Mouse (Mus musculus) urinary bladder, postnatal 36 days (tissue): ENCODE data around the gene Fosl1.
A peak's percentile ranks its signal among the peaks of the same experiment; 100 is the strongest.

Experiments used
- DNase-seq, 2 experiments: peaks; one replicate each; pipeline ENCODE4 v3.0.0; 2022; ENCODE audit warnings: low spot score in 2 of 2, mixed read lengths in 1 of 2

The Fosl1 gene

GRCm38 (mm10) chr19:5424782-5425741 is 22.3 kb upstream of the Fosl1 start, which contains the start of the genes Drap1 and AI837181:
Gene Drap1, minus strand, starts transcription at chr19:5424979.
Gene AI837181, plus strand, starts transcription at chr19:5425144.
- peak; percentile 88 to 94 for DNase-seq

GRCm38 (mm10) chr19:5425906-5426565 is 21.3 kb upstream of the Fosl1 start:
- no peak for DNase-seq

- DNase-seq: no peak
Measured at GRCm38 (mm10) chr19:5426640-5427290, 20.6 kb upstream of the Fosl1 start.

GRCm38 (mm10) chr19:5428083-5428482 is 19.3 kb upstream of the Fosl1 start:
- no peak for DNase-seq

- no peak for DNase-seq
Measured at GRCm38 (mm10) chr19:5429219-5429618, 18.1 kb upstream of the Fosl1 start.

- peak in 1 of 2 experiments; percentile 80 for DNase-seq
Measured at GRCm38 (mm10) chr19:5429806-5430205, 17.5 kb upstream of the Fosl1 start.

GRCm38 (mm10) chr19:5430408-5430807 is 16.9 kb upstream of the Fosl1 start:
- DNase-seq: no peak

- no peak for DNase-seq
Measured at GRCm38 (mm10) chr19:5431911-5432464, 15.4 kb upstream of the Fosl1 start.

GRCm38 (mm10) chr19:5432992-5433852 is 14.1 kb upstream of the Fosl1 start:
- DNase-seq: peak; percentile 44 to 66

- no peak for DNase-seq
Measured at GRCm38 (mm10) chr19:5433951-5434350, 13.4 kb upstream of the Fosl1 start.

- DNase-seq: no peak
Measured at GRCm38 (mm10) chr19:5444371-5444908, 2.9 kb upstream of the Fosl1 start.

GRCm38 (mm10) chr19:5444954-5445353 is 2.4 kb upstream of the Fosl1 start:
- no peak for DNase-seq

- DNase-seq: no peak
Measured at GRCm38 (mm10) chr19:5445747-5446146, 1.6 kb upstream of the Fosl1 start.

- no peak for DNase-seq
Measured at GRCm38 (mm10) chr19:5448354-5449150, 1.2 kb downstream of the Fosl1 start.

- DNase-seq: no peak
Measured at GRCm38 (mm10) chr19:5449673-5450072, 2.3 kb downstream of the Fosl1 start.

- no peak for DNase-seq
Measured at GRCm38 (mm10) chr19:5451766-5452165, 4.4 kb downstream of the Fosl1 start.

- no peak for DNase-seq
Measured at GRCm38 (mm10) chr19:5455037-5455436, 7.7 kb downstream of the Fosl1 start.

GRCm38 (mm10) chr19:5455568-5455967 is 8.2 kb downstream of the Fosl1 start:
- DNase-seq: no peak

- no peak for DNase-seq
Measured at GRCm38 (mm10) chr19:5456241-5456921, 9.0 kb downstream of the Fosl1 start.
